In genomic region chr9:107542352-107542686, GRCm38 (mm10) we compare ENCODE assay signal across 8 mouse cellular contexts. TPM values are rescaled to one million over a fixed set of nuclear protein-coding genes. Genes with fewer than 3 reads are reported as not detected.
A peak's percentile ranks its signal among the peaks of the same experiment; 100 is the strongest.
DNase-seq lines count a peak whose midpoint lies in the region; ATAC-seq and TF ChIP-seq lines count a peak whose summit lies in the region.

No protein-coding gene starts in this region.

- H3K9ac ChIP-seq in kidney, embryonic 15.5 days: peak overlapping the region; percentile 69
- peak overlapping the region; percentile 61 for H3K9ac ChIP-seq in intestine, embryonic 15.5 days
- peak overlapping the region; percentile 58 for H3K9ac ChIP-seq in midbrain, postnatal 0 days (replicated peaks; ENCODE audit: low read length, poor library complexity, severe bottlenecking)

- ATAC-seq in kidney, embryonic 15.5 days (replicated peaks; ENCODE audit: low FRiP score): peak; percentile 27
- ATAC-seq in intestine, embryonic 15.5 days: peak; percentile 27
- ATAC-seq in midbrain, postnatal 0 days (ENCODE audit: low FRiP score): peak; percentile 11; the same call in 1 of the 2 replicates

- peak overlapping the region; percentile 84 for H3K4me3 ChIP-seq in kidney, embryonic 15.5 days (replicated peaks)
- peak overlapping the region; percentile 66 for H3K4me3 ChIP-seq in embryonic facial prominence, embryonic 10.5 days
- H3K4me3 ChIP-seq in intestine, embryonic 15.5 days (replicated peaks): peak overlapping the region; percentile 59
- peak overlapping the region; percentile 56 for H3K4me3 ChIP-seq in midbrain, postnatal 0 days (ENCODE audit: low read depth, low read length)

- peak overlapping the region; percentile 85 for H3K4me2 ChIP-seq in kidney, embryonic 15.5 days
- peak overlapping the region; percentile 83 for H3K4me2 ChIP-seq in intestine, embryonic 15.5 days (replicated peaks)
- peak overlapping the region; percentile 79 for H3K4me2 ChIP-seq in midbrain, postnatal 0 days (ENCODE audit: low read depth, low read length, poor library complexity, severe bottlenecking)

- H3K27me3 ChIP-seq in kidney, embryonic 15.5 days: no peaks in the 10 kb centered on the region
- H3K27me3 ChIP-seq in embryonic facial prominence, embryonic 10.5 days (replicated peaks; ENCODE audit: low read depth, poor library complexity, severe bottlenecking): peaks cover 1% of the 10 kb centered on the region; the same call in 1 of the 2 replicates
- no peaks in the 10 kb centered on the region for H3K27me3 ChIP-seq in intestine, embryonic 15.5 days (replicated peaks)
- no peaks in the 10 kb centered on the region for H3K27me3 ChIP-seq in midbrain, postnatal 0 days (ENCODE audit: insufficient read depth, low read length)

- DNase-seq in kidney, adult 11 months: no peak
- DNase-seq in embryonic facial prominence, embryonic 10.5 days (ENCODE audit: low spot score): no peak
- no peak for DNase-seq in midbrain, postnatal 0 days (ENCODE audit: low spot score)
- DNase-seq in right cerebral cortex, postnatal 25 days: no peak
- no peak for DNase-seq in urinary bladder, postnatal 4 days (ENCODE audit: low spot score in 2 of 2)
- no peak for DNase-seq in embryo, embryonic 11 days

- peaks cover 53% of the 10 kb centered on the region for H3K36me3 ChIP-seq in kidney, embryonic 15.5 days
- H3K36me3 ChIP-seq in embryonic facial prominence, embryonic 10.5 days (replicated peaks): peaks cover 53% of the 10 kb centered on the region
- peaks cover 18% of the 10 kb centered on the region; the same call in 1 of the 2 replicates for H3K36me3 ChIP-seq in intestine, embryonic 15.5 days
- peaks cover 42% of the 10 kb centered on the region for H3K36me3 ChIP-seq in midbrain, postnatal 0 days (ENCODE audit: insufficient read depth, low read length)

- H3K4me1 ChIP-seq in kidney, embryonic 15.5 days: peaks cover 43% of the 10 kb centered on the region
- peaks cover 57% of the 10 kb centered on the region for H3K4me1 ChIP-seq in embryonic facial prominence, embryonic 10.5 days
- peaks cover 28% of the 10 kb centered on the region for H3K4me1 ChIP-seq in intestine, embryonic 15.5 days (replicated peaks)
- peaks cover 14% of the 10 kb centered on the region; the same call in 1 of the 2 replicates for H3K4me1 ChIP-seq in midbrain, postnatal 0 days (ENCODE audit: insufficient read depth, low read length)

- TF ChIP-seq CTCF in midbrain, postnatal 0 days (IDR thresholded peaks at IDR 0.05): no peak

- under 1% methylated on average over 11 of the region's 11 CpGs for WGBS in kidney, embryonic 15.5 days
- WGBS in embryonic facial prominence, embryonic 10.5 days: under 1% methylated on average over 11 of the region's 11 CpGs
- WGBS in intestine, embryonic 15.5 days: under 1% methylated on average over 11 of the region's 11 CpGs
- 3% methylated on average over 11 of the region's 11 CpGs for WGBS in midbrain, postnatal 0 days

- no peaks in the 10 kb centered on the region for H3K9me3 ChIP-seq in kidney, embryonic 15.5 days (replicated peaks)
- H3K9me3 ChIP-seq in embryonic facial prominence, embryonic 10.5 days: no peaks in the 10 kb centered on the region
- H3K9me3 ChIP-seq in intestine, embryonic 15.5 days: no peaks in the 10 kb centered on the region
- H3K9me3 ChIP-seq in midbrain, postnatal 0 days (ENCODE audit: low read length): no peaks in the 10 kb centered on the region

- H3K27ac ChIP-seq in kidney, embryonic 15.5 days: peak overlapping the region; percentile 81
- H3K27ac ChIP-seq in embryonic facial prominence, embryonic 10.5 days (replicated peaks): peak overlapping the region; percentile 75
- H3K27ac ChIP-seq in intestine, embryonic 15.5 days: 0 out of 2 replicates have a peak overlapping the region, but pooled peaks have one; percentile 48
- peak overlapping the region; percentile 67 for H3K27ac ChIP-seq in midbrain, postnatal 0 days (ENCODE audit: low read depth, low read length)

RNA-seq across cellular contexts. Expression of gene Nprl2, which starts 0.3 kb away (rescaled TPM):
- polyA plus RNA-seq in kidney, embryonic 15.5 days (2015; fragmentation: Nextera tagmentation; extraction: Ambion mirVana): 44.4 and 46.8 TPM in 2 replicates
- polyA plus RNA-seq in embryonic facial prominence, embryonic 10.5 days (2016; fragmentation: Nextera tagmentation; extraction: Ambion mirVana): 35.2 and 39.4 TPM in 2 replicates
- polyA plus RNA-seq in intestine, embryonic 15.5 days (2015; fragmentation: Nextera tagmentation; extraction: Ambion mirVana): 33.9 and 36.9 TPM in 2 replicates
- 55.5 and 68.7 TPM in 2 replicates for total RNA-seq in midbrain, postnatal 0 days (2014; rRNA removed)
- polyA plus RNA-seq in midbrain, postnatal 0 days (2015; fragmentation: Nextera tagmentation; extraction: Ambion mirVana): 60.0 and 66.5 TPM in 2 replicates

RNA-seq across cellular contexts. Expression of gene Cyb561d2, which starts 0.3 kb away (rescaled TPM):
- polyA plus RNA-seq in kidney, embryonic 15.5 days (2015; fragmentation: Nextera tagmentation; extraction: Ambion mirVana): 31.5 and 33.9 TPM in 2 replicates
- polyA plus RNA-seq in embryonic facial prominence, embryonic 10.5 days (2016; fragmentation: Nextera tagmentation; extraction: Ambion mirVana): 16.4 and 16.7 TPM in 2 replicates
- polyA plus RNA-seq in intestine, embryonic 15.5 days (2015; fragmentation: Nextera tagmentation; extraction: Ambion mirVana): 31.2 and 35.8 TPM in 2 replicates
- total RNA-seq in midbrain, postnatal 0 days (2014; rRNA removed): 39.0 and 50.8 TPM in 2 replicates
- 50.0 and 58.1 TPM in 2 replicates for polyA plus RNA-seq in midbrain, postnatal 0 days (2015; fragmentation: Nextera tagmentation; extraction: Ambion mirVana)

RNA-seq across cellular contexts. Expression of gene Zmynd10, which starts 4.8 kb away (rescaled TPM):
- 1.2 and 2.9 TPM in 2 replicates for polyA plus RNA-seq in kidney, embryonic 15.5 days (2015; fragmentation: Nextera tagmentation; extraction: Ambion mirVana)
- polyA plus RNA-seq in embryonic facial prominence, embryonic 10.5 days (2016; fragmentation: Nextera tagmentation; extraction: Ambion mirVana): 0.97 and 1.2 TPM in 2 replicates
- polyA plus RNA-seq in intestine, embryonic 15.5 days (2015; fragmentation: Nextera tagmentation; extraction: Ambion mirVana): 0.67 and 0.68 TPM in 2 replicates
- 3.3 and 4.2 TPM in 2 replicates for total RNA-seq in midbrain, postnatal 0 days (2014; rRNA removed)
- polyA plus RNA-seq in midbrain, postnatal 0 days (2015; fragmentation: Nextera tagmentation; extraction: Ambion mirVana): 4.9 and 5.0 TPM in 2 replicates

RNA-seq across cellular contexts. Expression of gene Tmem115, which starts 8.6 kb away (rescaled TPM):
- polyA plus RNA-seq in kidney, embryonic 15.5 days (2015; fragmentation: Nextera tagmentation; extraction: Ambion mirVana): 45.0 and 49.4 TPM in 2 replicates
- polyA plus RNA-seq in embryonic facial prominence, embryonic 10.5 days (2016; fragmentation: Nextera tagmentation; extraction: Ambion mirVana): 37.9 and 39.3 TPM in 2 replicates
- polyA plus RNA-seq in intestine, embryonic 15.5 days (2015; fragmentation: Nextera tagmentation; extraction: Ambion mirVana): 42.2 and 43.0 TPM in 2 replicates
- total RNA-seq in midbrain, postnatal 0 days (2014; rRNA removed): 57.8 and 70.4 TPM in 2 replicates
- 51.9 and 53.6 TPM in 2 replicates for polyA plus RNA-seq in midbrain, postnatal 0 days (2015; fragmentation: Nextera tagmentation; extraction: Ambion mirVana)

RNA-seq across cellular contexts. Expression of gene Rassf1, which starts 9.0 kb away (rescaled TPM):
- 61.7 and 63.4 TPM in 2 replicates for polyA plus RNA-seq in kidney, embryonic 15.5 days (2015; fragmentation: Nextera tagmentation; extraction: Ambion mirVana)
- polyA plus RNA-seq in embryonic facial prominence, embryonic 10.5 days (2016; fragmentation: Nextera tagmentation; extraction: Ambion mirVana): 45.3 and 46.5 TPM in 2 replicates
- 51.7 and 52.7 TPM in 2 replicates for polyA plus RNA-seq in intestine, embryonic 15.5 days (2015; fragmentation: Nextera tagmentation; extraction: Ambion mirVana)
- total RNA-seq in midbrain, postnatal 0 days (2014; rRNA removed): 21.1 and 25.7 TPM in 2 replicates
- 33.4 and 36.6 TPM in 2 replicates for polyA plus RNA-seq in midbrain, postnatal 0 days (2015; fragmentation: Nextera tagmentation; extraction: Ambion mirVana)
